Mouse (Mus musculus): Measurements from ENCODE around the gene Dmap1.

- TF ChIP-seq GATA1 (IDR thresholded peaks at IDR 0.05; ENCODE audit: borderline replicate concordance, low read length) (no peak), CTCF (IDR thresholded peaks at IDR 0.05; ENCODE audit: low read depth, low read length) (no peak), TAL1 (conservative IDR thresholded peaks at IDR 0.05; ENCODE audit: low read depth, low read length) (no peak)
Measured at GRCm38 (mm10) chr4:117681931-117682461, at the start of gene Dmap1.

Data from G1E (cell line).